Mouse (Mus musculus) neural tube, embryonic 13.5 days (tissue): ENCODE data around the gene 4930415O20Rik. TPM values are rescaled to one million over a fixed set of nuclear protein-coding genes. Genes with fewer than 3 reads are reported as not detected.
A peak's percentile ranks its signal among the peaks of the same experiment; 100 is the strongest.

Experiments used
- ATAC-seq: fragments of 200-750 bp; cut with Nextera tagmentation; 2 replicates; pipeline ENCODE4 v1.8.0; 2017; ENCODE audit warnings: low read depth, mild to moderate bottlenecking, moderate TSS enrichment, moderate library complexity
- H3K27ac ChIP-seq: fragments of 300-500 bp; sonication (generic); replicated peaks from 2 replicates; pipeline ENCODE4 v1.5.1; 2015; ENCODE audit warnings: moderate library complexity, mild to moderate bottlenecking, inconsistent platforms
- H3K27me3 ChIP-seq: fragments of 300-500 bp; sonication (generic); 2 replicates; pipeline ENCODE4 v1.6.1; 2015; ENCODE audit warnings: mild to moderate bottlenecking, inconsistent platforms
- H3K36me3 ChIP-seq: fragments of 300-500 bp; sonication (generic); 2 replicates; pipeline ENCODE4 v1.6.1; 2015; ENCODE audit warnings: mild to moderate bottlenecking, inconsistent platforms
- H3K4me1 ChIP-seq: fragments of 300-500 bp; sonication (generic); replicated peaks from 2 replicates; pipeline ENCODE4 v1.6.1; 2015; ENCODE audit warnings: inconsistent platforms
- H3K4me2 ChIP-seq: fragments of 300-500 bp; sonication (generic); 2 replicates; pipeline ENCODE4 v1.6.1; 2015; ENCODE audit warnings: inconsistent platforms, mild to moderate bottlenecking, moderate library complexity
- H3K4me3 ChIP-seq: fragments of 300-500 bp; sonication (generic); 2 replicates; pipeline ENCODE4 v1.5.1; 2015; ENCODE audit warnings: mild to moderate bottlenecking, inconsistent platforms
- H3K9ac ChIP-seq: fragments of 300-500 bp; sonication (generic); 2 replicates; pipeline ENCODE4 v1.6.1; 2015; ENCODE audit warnings: moderate library complexity, mild to moderate bottlenecking, inconsistent platforms
- H3K9me3 ChIP-seq: fragments of 300-500 bp; sonication (generic); 2 replicates; pipeline ENCODE4 v1.6.1; 2016; ENCODE audit warnings: inconsistent platforms
- whole genome bisulfite sequencing: fragments of 180-500 bp; shearing (Covaris S2); methylation state at CpG from one replicate; pipeline ENCODE4 v1.1.7; 2015; 5-methylcytosine and 5-hydroxymethylcytosine counted together
- polyA plus RNA-seq: library from polyadenylated mRNA; unstranded; fragments of >200 nt; fragmentation: Nextera tagmentation; extraction: Ambion mirVana; gene quantifications from 2 replicates; pipeline ENCODE4 v1.2.1, GENCODE M21; 2015

The 4930415O20Rik gene
- polyA plus RNA-seq, 1 experiment from 2014 or later: not detected

GRCm38 (mm10) chr15:98609331-98610130 lies 38.7 kb downstream of the 4930415O20Rik start, which contains the start of gene Adcy6:
Gene Adcy6 (minus strand): TSS chr15:98610076.
- H3K36me3 ChIP-seq: peaks cover 2% of the 10 kb centered on the region; the same call in 1 of the 2 replicates
- H3K27me3 ChIP-seq: no peaks in the 10 kb centered on the region
- peaks cover 45% of the 10 kb centered on the region for H3K4me1 ChIP-seq
- peak; percentile 82 for ATAC-seq
- no peaks in the 10 kb centered on the region for H3K9me3 ChIP-seq
- peak within 1 kb of the TSS; percentile 90 for H3K9ac ChIP-seq
- H3K4me3 ChIP-seq: peak within 1 kb of the TSS; percentile 77
- H3K4me2 ChIP-seq: peak within 1 kb of the TSS; percentile 81
- peak within 1 kb of the TSS; percentile 92 for H3K27ac ChIP-seq
- WGBS: 0% methylated on average over 42 of the region's 75 CpGs

- no peaks in the 10 kb centered on the region for H3K9me3 ChIP-seq
- 4% methylated on average over 12 of the region's 12 CpGs for WGBS
- peak overlapping the region; percentile 92 for H3K27ac ChIP-seq
- peak overlapping the region; percentile 81 for H3K4me2 ChIP-seq
- no peaks in the 10 kb centered on the region for H3K27me3 ChIP-seq
- peak overlapping the region; percentile 77 for H3K4me3 ChIP-seq
- H3K4me1 ChIP-seq: peaks cover 48% of the 10 kb centered on the region
- no peaks in the 10 kb centered on the region for H3K36me3 ChIP-seq
- H3K9ac ChIP-seq: peak overlapping the region; percentile 90
- no peak for ATAC-seq
These were observed 39.4 kb downstream of the 4930415O20Rik start for GRCm38 (mm10) chr15:98610131-98610633.

- Histone ChIP-seq H3K9ac (no peak overlapping the region), H3K27me3 (no peaks in the 10 kb centered on the region), H3K4me3 (no peak overlapping the region), H3K36me3 (no peaks in the 10 kb centered on the region), H3K4me2 (no peak overlapping the region), H3K4me1 (peaks cover 36% of the 10 kb centered on the region), H3K9me3 (no peaks in the 10 kb centered on the region), H3K27ac (no peak overlapping the region)
- 95% methylated on average over 3 of the region's 3 CpGs for WGBS
- ATAC-seq: no peak
These were observed 41.4 kb downstream of the 4930415O20Rik start for GRCm38 (mm10) chr15:98612229-98612628.

DNA sequence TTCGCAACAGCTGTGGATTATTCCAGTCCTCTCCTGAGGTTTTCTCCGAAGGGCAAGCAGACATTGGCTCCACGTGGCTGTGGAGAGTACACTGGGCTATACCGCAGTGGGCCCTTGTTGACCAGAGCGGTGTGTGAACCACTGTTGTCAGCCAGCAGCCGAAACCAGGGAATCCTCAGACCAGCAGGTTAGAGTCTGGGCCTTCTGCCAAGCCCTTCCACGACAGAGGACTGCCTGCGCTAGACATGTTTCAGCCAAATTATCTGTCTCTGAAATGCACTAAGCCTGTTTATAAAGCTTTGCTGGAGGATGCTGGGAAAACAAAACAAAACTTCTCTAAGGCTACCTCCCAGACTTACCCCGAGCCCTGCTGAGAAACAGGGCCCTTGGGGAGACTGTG lies 43.7 kb downstream of the 4930415O20Rik start:
- H3K36me3 ChIP-seq: no peaks in the 10 kb centered on the region
- H3K4me2 ChIP-seq: no peak overlapping the region
- H3K9ac ChIP-seq: no peak overlapping the region
- no peaks in the 10 kb centered on the region for H3K9me3 ChIP-seq
- H3K27me3 ChIP-seq: peaks cover 8% of the 10 kb centered on the region; the same call in 1 of the 2 replicates
- H3K4me1 ChIP-seq: peaks cover 20% of the 10 kb centered on the region
- WGBS: 47% methylated on average over 9 of the region's 9 CpGs
- H3K27ac ChIP-seq: peak overlapping the region; percentile 46; the same call in 1 of the 2 replicates
- no peak for ATAC-seq
- H3K4me3 ChIP-seq: no peak overlapping the region

GRCm38 (mm10) chr15:98614971-98615370 lies 44.2 kb downstream of the 4930415O20Rik start:
- ATAC-seq: no peak
- Histone ChIP-seq H3K9ac (no peak overlapping the region), H3K4me1 (peaks cover 16% of the 10 kb centered on the region), H3K4me3 (no peak overlapping the region), H3K4me2 (no peak overlapping the region), H3K9me3 (no peaks in the 10 kb centered on the region), H3K36me3 (no peaks in the 10 kb centered on the region), H3K27me3 (peaks cover 8% of the 10 kb centered on the region; the same call in 1 of the 2 replicates), H3K27ac (no peak overlapping the region)
- WGBS: 53% methylated on average over 6 of the region's 6 CpGs

- Histone ChIP-seq H3K9ac (no peak overlapping the region), H3K36me3 (no peaks in the 10 kb centered on the region), H3K27me3 (peaks cover 10% of the 10 kb centered on the region), H3K9me3 (no peaks in the 10 kb centered on the region), H3K4me1 (peaks cover 10% of the 10 kb centered on the region), H3K27ac (no peak overlapping the region), H3K4me2 (no peak overlapping the region), H3K4me3 (no peak overlapping the region)
- 67% methylated on average over 6 of the region's 6 CpGs for WGBS
- ATAC-seq: no peak
These were observed 44.9 kb downstream of the 4930415O20Rik start for GRCm38 (mm10) chr15:98615751-98616150.

DNA sequence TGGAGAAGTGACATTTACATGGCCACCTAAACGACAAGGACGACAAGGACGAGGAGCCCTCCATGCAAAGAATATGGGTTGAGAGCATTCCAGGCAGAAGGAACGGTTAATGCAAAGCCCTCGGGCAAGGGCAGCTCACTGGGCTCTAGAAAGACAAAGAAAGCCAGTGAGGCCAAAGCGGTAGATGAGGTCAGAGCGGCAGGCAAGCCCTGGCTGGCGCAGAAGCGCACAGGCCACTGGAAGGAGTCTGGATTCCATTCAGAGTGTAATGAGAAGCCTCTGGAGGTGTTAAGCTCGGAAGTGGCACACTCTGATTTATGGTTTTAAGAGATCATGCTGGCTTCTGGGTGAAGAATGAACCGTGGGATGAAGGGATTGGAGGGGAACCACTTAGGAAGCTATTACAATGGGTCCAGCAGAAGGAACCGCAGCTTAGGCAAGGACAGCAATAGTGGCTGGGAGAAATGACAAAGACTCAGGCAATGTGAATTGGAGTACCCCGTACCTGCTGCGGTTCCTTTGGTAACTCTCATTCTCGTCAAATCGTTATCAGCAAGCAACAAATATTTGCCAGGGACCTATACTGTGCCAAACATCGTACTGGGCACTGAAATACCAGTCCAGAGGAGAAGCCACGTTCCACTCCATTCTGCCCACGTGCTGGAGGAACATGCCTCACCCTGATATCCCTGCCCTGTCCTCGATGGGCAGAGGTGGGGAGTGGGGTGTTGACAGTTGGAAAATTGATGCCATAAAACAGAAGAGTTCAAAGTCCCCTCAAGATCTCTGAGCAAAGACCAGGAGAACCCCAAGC lies 45.8 kb downstream of the 4930415O20Rik start:
- peaks cover 10% of the 10 kb centered on the region for H3K4me1 ChIP-seq
- no peaks in the 10 kb centered on the region for H3K9me3 ChIP-seq
- ATAC-seq: no peak
- H3K36me3 ChIP-seq: no peaks in the 10 kb centered on the region
- no peak overlapping the region for H3K4me3 ChIP-seq
- no peak overlapping the region for H3K27ac ChIP-seq
- WGBS: 35% methylated on average over 20 of the region's 20 CpGs
- H3K4me2 ChIP-seq: no peak overlapping the region
- no peak overlapping the region for H3K9ac ChIP-seq
- H3K27me3 ChIP-seq: peaks cover 10% of the 10 kb centered on the region

DNA sequence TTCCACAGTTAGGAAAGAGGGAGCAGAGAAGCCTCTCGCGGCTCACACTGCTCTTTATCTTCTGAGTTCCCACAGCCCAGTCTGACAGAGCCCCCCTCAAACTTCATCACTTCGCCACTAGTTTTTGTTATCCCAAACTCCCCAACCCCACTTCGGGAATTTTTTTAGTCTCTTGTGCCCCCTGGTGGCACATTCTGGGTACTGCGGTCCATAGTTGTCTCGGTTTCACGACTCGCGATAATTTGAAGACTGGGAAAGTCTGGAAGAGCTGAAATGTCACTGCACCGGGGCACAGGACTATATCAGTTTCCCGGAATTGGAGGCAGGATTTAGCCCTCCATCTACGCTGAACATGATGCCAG lies 46.4 kb downstream of the 4930415O20Rik start:
- Histone ChIP-seq H3K4me2 (no peak overlapping the region), H3K4me3 (no peak overlapping the region), H3K4me1 (peaks cover 10% of the 10 kb centered on the region), H3K9ac (0 out of 2 replicates have a peak overlapping the region, but pooled peaks have one; percentile 34), H3K27me3 (peaks cover 10% of the 10 kb centered on the region), H3K27ac (no peak overlapping the region), H3K36me3 (no peaks in the 10 kb centered on the region), H3K9me3 (no peaks in the 10 kb centered on the region)
- ATAC-seq: peak; percentile 55; the same call in 1 of the 2 replicates
- WGBS: 1% methylated on average over 12 of the region's 12 CpGs

- 6% methylated on average over 7 of the region's 7 CpGs for WGBS
- H3K9ac ChIP-seq: peak overlapping the region; percentile 26; the same call in 1 of the 2 replicates
These were observed 51.4 kb downstream of the 4930415O20Rik start for GRCm38 (mm10) chr15:98622199-98622598.

DNA sequence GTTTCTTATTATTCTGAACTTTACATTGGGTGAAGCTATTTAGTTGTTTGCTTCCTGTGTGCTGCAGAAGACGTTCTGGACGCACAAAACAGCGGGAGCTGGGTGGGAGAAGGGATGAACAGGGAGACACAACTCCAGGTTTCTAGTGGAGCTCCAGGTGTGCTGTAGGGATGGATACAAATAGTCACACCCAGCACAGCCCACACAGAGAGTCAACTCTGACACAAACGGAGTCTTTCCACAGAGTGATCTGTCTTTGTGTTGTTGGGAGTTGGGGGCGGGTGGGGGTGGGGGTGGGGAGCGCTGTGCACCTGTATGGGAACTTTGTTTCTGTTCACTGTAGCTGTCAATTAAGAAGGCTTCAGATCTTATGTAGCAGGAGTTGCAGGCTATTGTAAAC lies 51.9 kb downstream of the 4930415O20Rik start:
- Histone ChIP-seq H3K4me3 (no peak overlapping the region), H3K4me1 (peaks cover 3% of the 10 kb centered on the region; the same call in 1 of the 2 replicates), H3K27ac (no peak overlapping the region), H3K27me3 (peaks cover 10% of the 10 kb centered on the region), H3K4me2 (no peak overlapping the region), H3K36me3 (no peaks in the 10 kb centered on the region), H3K9ac (no peak overlapping the region), H3K9me3 (no peaks in the 10 kb centered on the region)
- no peak for ATAC-seq
- WGBS: 15% methylated on average over 6 of the region's 6 CpGs

More at GRCm38 (mm10) chr15:98622199-98622598, 51.4 kb downstream of the 4930415O20Rik start:
- Histone ChIP-seq H3K4me1 (peaks cover 3% of the 10 kb centered on the region; the same call in 1 of the 2 replicates), H3K4me2 (no peak overlapping the region), H3K4me3 (no peak overlapping the region), H3K9me3 (no peaks in the 10 kb centered on the region), H3K27me3 (peaks cover 10% of the 10 kb centered on the region), H3K27ac (no peak overlapping the region), H3K36me3 (no peaks in the 10 kb centered on the region)
- no peak for ATAC-seq

DNA sequence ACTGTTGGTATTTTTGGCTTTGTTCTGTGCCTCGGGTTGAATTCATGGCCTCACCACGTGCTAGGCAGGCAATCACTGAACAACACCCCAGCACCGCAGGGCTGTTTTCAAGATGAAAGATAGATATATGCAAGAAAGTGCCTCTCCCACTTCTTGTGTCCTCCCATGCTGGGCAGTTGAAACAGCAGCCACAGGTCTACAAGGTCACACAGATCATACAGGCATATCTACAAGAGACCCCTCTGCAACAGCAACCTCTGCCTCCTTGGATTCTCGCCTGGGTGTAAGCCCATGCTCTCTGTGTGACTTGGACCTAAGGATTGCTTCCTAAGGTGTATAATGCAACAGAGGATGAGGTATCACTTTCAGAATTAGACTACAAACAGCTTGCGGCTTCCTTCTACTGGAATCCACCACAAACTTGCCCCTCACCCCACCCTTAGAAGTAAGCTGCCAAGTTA lies 52.6 kb downstream of the 4930415O20Rik start:
- Histone ChIP-seq H3K4me2 (no peak overlapping the region), H3K9ac (no peak overlapping the region), H3K27ac (no peak overlapping the region), H3K4me3 (no peak overlapping the region), H3K9me3 (no peaks in the 10 kb centered on the region), H3K27me3 (peaks cover 7% of the 10 kb centered on the region), H3K36me3 (no peaks in the 10 kb centered on the region), H3K4me1 (peaks cover 8% of the 10 kb centered on the region)
- 51% methylated on average over 5 of the region's 5 CpGs for WGBS
- ATAC-seq: no peak

- Histone ChIP-seq H3K36me3 (no peaks in the 10 kb centered on the region), H3K27ac (no peak overlapping the region), H3K4me3 (no peak overlapping the region), H3K4me2 (no peak overlapping the region), H3K9ac (no peak overlapping the region), H3K27me3 (peaks cover 8% of the 10 kb centered on the region), H3K9me3 (no peaks in the 10 kb centered on the region), H3K4me1 (peaks cover 30% of the 10 kb centered on the region)
- 18% methylated on average over 8 of the region's 8 CpGs for WGBS
- no peak for ATAC-seq
These were observed 55.3 kb downstream of the 4930415O20Rik start for GRCm38 (mm10) chr15:98626078-98626477.
